Comparison of ENCODE assay signal across 23 mouse cellular contexts in the genomic region with DNA sequence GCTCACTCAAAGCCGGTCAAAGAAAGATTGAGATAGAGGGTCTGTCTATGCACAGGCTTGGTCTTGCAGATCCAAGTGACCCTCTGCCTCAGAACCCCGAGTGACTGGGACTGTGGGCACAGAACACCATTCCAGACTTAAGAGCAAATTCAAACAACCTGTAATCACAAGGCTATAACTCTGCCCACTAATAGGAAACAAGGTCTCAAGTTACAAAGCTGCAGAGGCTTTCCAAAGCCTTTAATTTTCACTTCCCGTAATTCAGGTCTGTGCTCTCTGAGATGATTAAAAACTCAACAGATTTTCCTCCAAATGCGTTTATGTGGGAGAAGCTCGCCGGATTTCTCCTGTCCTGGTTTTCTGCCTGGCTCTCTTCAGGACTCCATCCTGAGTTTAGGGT. TPM values are rescaled to one million over a fixed set of nuclear protein-coding genes. Genes with fewer than 3 reads are reported as not detected.
DNase-seq lines count a peak whose midpoint lies in the region; ATAC-seq and TF ChIP-seq lines count a peak whose summit lies in the region.
"Had no signal": no experiment of that assay in that cellular context is flagged by ENCODE, and none has a peak within 500 bp of the region (broad histone marks: within the 10 kb centered on the region; RNA-seq: fewer than 3 reads in every experiment).

No protein-coding gene starts in this region.

- H3K27me3 ChIP-seq in heart, embryonic 11.5 days (ENCODE audit: control insufficient read depth, insufficient read depth, low read length): no peaks in the 10 kb centered on the region
- no peaks in the 10 kb centered on the region for H3K27me3 ChIP-seq in kidney, postnatal 0 days (ENCODE audit: insufficient read depth, low read length)
- no peaks in the 10 kb centered on the region for H3K27me3 ChIP-seq in embryonic facial prominence, embryonic 15.5 days
- H3K27me3 ChIP-seq in limb, embryonic 13.5 days: no peaks in the 10 kb centered on the region
- H3K27me3 ChIP-seq: forebrain, embryonic 15.5 days had no signal

- ATAC-seq in heart, embryonic 11.5 days (replicated peaks; ENCODE audit: insufficient number of reproducible peaks, low FRiP score, low TSS enrichment): no peak
- ATAC-seq in kidney, postnatal 0 days (replicated peaks; ENCODE audit: low FRiP score, low read depth): no peak
- ATAC-seq in embryonic facial prominence, embryonic 15.5 days (ENCODE audit: insufficient number of reproducible peaks, low FRiP score, low TSS enrichment, low read depth): no peak
- no peak for ATAC-seq in limb, embryonic 13.5 days (ENCODE audit: low FRiP score, low read depth)
- ATAC-seq: forebrain, embryonic 15.5 days; intestine, postnatal 0 days had no signal

- no peak for TF ChIP-seq CTCF in kidney, postnatal 0 days (IDR thresholded peaks at IDR 0.05; ENCODE audit: low read depth)

- no peak overlapping the region for H3K27ac ChIP-seq in heart, embryonic 11.5 days (ENCODE audit: low read depth, low read length)
- peak overlapping the region; percentile 71 for H3K27ac ChIP-seq in kidney, postnatal 0 days
- H3K27ac ChIP-seq in embryonic facial prominence, embryonic 15.5 days (replicated peaks): peak overlapping the region; percentile 29
- H3K27ac ChIP-seq in limb, embryonic 13.5 days: no peak overlapping the region
- H3K27ac ChIP-seq: forebrain, embryonic 15.5 days; heart, embryonic 10.5 days; hindbrain, embryonic 14.5 days; left cerebral cortex, adult 2 months; macrophage; midbrain, embryonic 10.5 days had no signal

- H3K9me3 ChIP-seq in heart, embryonic 11.5 days (replicated peaks; ENCODE audit: control insufficient read depth, low read length): no peaks in the 10 kb centered on the region
- H3K9me3 ChIP-seq in kidney, postnatal 0 days (replicated peaks; ENCODE audit: low read length): no peaks in the 10 kb centered on the region
- H3K9me3 ChIP-seq in embryonic facial prominence, embryonic 15.5 days (replicated peaks): no peaks in the 10 kb centered on the region
- no peaks in the 10 kb centered on the region for H3K9me3 ChIP-seq in limb, embryonic 13.5 days
- H3K9me3 ChIP-seq: forebrain, embryonic 15.5 days; heart, embryonic 10.5 days; midbrain, embryonic 10.5 days had no signal

- DNase-seq in heart, adult 11 months: peak; percentile 76
- DNase-seq in kidney, postnatal 0 days (ENCODE audit: low spot score): peak; percentile 60
- DNase-seq in kidney, postnatal 14 days: no peak
- DNase-seq in left cerebral cortex, adult 11 months (ENCODE audit: low spot score): no peak
- DNase-seq in cerebellum, postnatal 14 days: no peak
- DNase-seq: adrenal gland, postnatal 36 days; cerebellum, adult 11-12 months; cerebellum, postnatal 25 days; gastrocnemius, postnatal 25 days; heart, postnatal 36 days; left cerebral cortex, postnatal 4 days; right cerebral cortex, postnatal 25 days; thymus, adult 2 months had no signal

- H3K9ac ChIP-seq in heart, embryonic 11.5 days (ENCODE audit: low read depth, low read length): no peak overlapping the region
- no peak overlapping the region for H3K9ac ChIP-seq in kidney, postnatal 0 days (ENCODE audit: low read depth, low read length)
- no peak overlapping the region for H3K9ac ChIP-seq in embryonic facial prominence, embryonic 15.5 days
- H3K9ac ChIP-seq in limb, embryonic 13.5 days: no peak overlapping the region
- H3K9ac ChIP-seq: forebrain, embryonic 15.5 days; hindbrain, embryonic 14.5 days had no signal

- H3K4me1 ChIP-seq in heart, embryonic 11.5 days (ENCODE audit: control insufficient read depth, insufficient read depth, low read length): no peaks in the 10 kb centered on the region
- H3K4me1 ChIP-seq in kidney, postnatal 0 days (replicated peaks; ENCODE audit: insufficient read depth, low read length): peaks cover 10% of the 10 kb centered on the region; the same call in 1 of the 2 replicates
- peaks cover 3% of the 10 kb centered on the region; the same call in 1 of the 2 replicates for H3K4me1 ChIP-seq in embryonic facial prominence, embryonic 15.5 days
- peaks cover 11% of the 10 kb centered on the region for H3K4me1 ChIP-seq in limb, embryonic 13.5 days
- H3K4me1 ChIP-seq: forebrain, embryonic 15.5 days; heart, embryonic 10.5 days; midbrain, embryonic 10.5 days had no signal

- no peak overlapping the region for H3K4me3 ChIP-seq in heart, embryonic 11.5 days (ENCODE audit: low read depth, low read length)
- H3K4me3 ChIP-seq in kidney, postnatal 0 days (replicated peaks; ENCODE audit: low read depth, low read length): no peak overlapping the region
- no peak overlapping the region for H3K4me3 ChIP-seq in embryonic facial prominence, embryonic 15.5 days (replicated peaks)
- H3K4me3 ChIP-seq in limb, embryonic 13.5 days: no peak overlapping the region
- H3K4me3 ChIP-seq: forebrain, embryonic 15.5 days; heart, embryonic 10.5 days; left cerebral cortex, adult 2 months; midbrain, embryonic 10.5 days had no signal

- H3K36me3 ChIP-seq in heart, embryonic 11.5 days (ENCODE audit: control insufficient read depth, insufficient read depth, low read length): no peaks in the 10 kb centered on the region
- H3K36me3 ChIP-seq in kidney, postnatal 0 days (ENCODE audit: insufficient read depth, low read length): no peaks in the 10 kb centered on the region
- no peaks in the 10 kb centered on the region for H3K36me3 ChIP-seq in embryonic facial prominence, embryonic 15.5 days
- no peaks in the 10 kb centered on the region for H3K36me3 ChIP-seq in limb, embryonic 13.5 days
- H3K36me3 ChIP-seq: forebrain, embryonic 15.5 days; heart, embryonic 10.5 days; midbrain, embryonic 10.5 days had no signal

- no peak overlapping the region for H3K4me2 ChIP-seq in heart, embryonic 11.5 days
- H3K4me2 ChIP-seq in kidney, postnatal 0 days (ENCODE audit: low read length): peak overlapping the region; percentile 0; the same call in 1 of the 2 replicates
- no peak overlapping the region for H3K4me2 ChIP-seq in embryonic facial prominence, embryonic 15.5 days (replicated peaks)
- 0 out of 2 replicates have a peak overlapping the region, but pooled peaks have one; percentile 7 for H3K4me2 ChIP-seq in limb, embryonic 13.5 days (replicated peaks)
- H3K4me2 ChIP-seq: forebrain, embryonic 15.5 days; hindbrain, embryonic 14.5 days had no signal

- 57% methylated on average over 6 of the region's 6 CpGs for WGBS in heart, embryonic 11.5 days (ENCODE audit: insufficient replicate concordance)
- 21% methylated on average over 6 of the region's 6 CpGs for WGBS in kidney, postnatal 0 days
- WGBS in embryonic facial prominence, embryonic 15.5 days: 24% methylated on average over 6 of the region's 6 CpGs
- WGBS in limb, embryonic 13.5 days: 11% methylated on average over 6 of the region's 6 CpGs

RNA-seq across cellular contexts. Expression of a gene that starts 8.6 kb away (rescaled TPM):
- polyA plus RNA-seq in heart, embryonic 11.5 days (2014; fragmentation: Nextera tagmentation; extraction: Ambion mirVana): 233 and 290 TPM in 2 replicates
- polyA plus RNA-seq in kidney, postnatal 0 days (2015; fragmentation: Nextera tagmentation; extraction: Ambion mirVana): 774 and 842 TPM in 2 replicates
- 338 and 362 TPM in 2 replicates for polyA plus RNA-seq in embryonic facial prominence, embryonic 15.5 days (2015; fragmentation: Nextera tagmentation; extraction: Ambion mirVana)
- 287 and 298 TPM in 2 replicates for polyA plus RNA-seq in limb, embryonic 13.5 days (2015; fragmentation: Nextera tagmentation; extraction: Ambion mirVana)

RNA-seq across cellular contexts. Expression of a gene that starts 13.8 kb away (rescaled TPM):
- 11.0 and 11.4 TPM in 2 replicates for polyA plus RNA-seq in heart, embryonic 11.5 days (2014; fragmentation: Nextera tagmentation; extraction: Ambion mirVana)
- polyA plus RNA-seq in kidney, postnatal 0 days (2015; fragmentation: Nextera tagmentation; extraction: Ambion mirVana): 31.6 and 33.4 TPM in 2 replicates
- 28.3 and 28.9 TPM in 2 replicates for polyA plus RNA-seq in embryonic facial prominence, embryonic 15.5 days (2015; fragmentation: Nextera tagmentation; extraction: Ambion mirVana)
- polyA plus RNA-seq in limb, embryonic 13.5 days (2015; fragmentation: Nextera tagmentation; extraction: Ambion mirVana): 29.5 and 30.9 TPM in 2 replicates

Comparison
In these comparisons a context has a peak if more than half of its experiments do, and no peak if none do; other contexts are left out.
1. DNase-seq: peak in heart, adult 11 months (single experiment) and kidney, postnatal 0 days (single experiment); none in kidney, postnatal 14 days (single experiment), left cerebral cortex, adult 11 months (single experiment) and cerebellum, postnatal 14 days (0 of 2).
2. H3K27ac ChIP-seq: peak in kidney, postnatal 0 days (single experiment) and embryonic facial prominence, embryonic 15.5 days (single experiment); none in heart, embryonic 11.5 days (single experiment) and limb, embryonic 13.5 days (single experiment).
3. H3K4me2 ChIP-seq: peak in kidney, postnatal 0 days (single experiment) and limb, embryonic 13.5 days (single experiment); none in heart, embryonic 11.5 days (single experiment) and embryonic facial prominence, embryonic 15.5 days (single experiment).